Mouse (Mus musculus): ENCODE measurements around the gene Maneal. TPM values are rescaled to one million over a fixed set of nuclear protein-coding genes. Genes with fewer than 3 reads are reported as not detected.

The Maneal gene
- total and polyA plus RNA-seq, 2 experiments from 2014 or later, result 9.4 to 56.9 TPM

DNA sequence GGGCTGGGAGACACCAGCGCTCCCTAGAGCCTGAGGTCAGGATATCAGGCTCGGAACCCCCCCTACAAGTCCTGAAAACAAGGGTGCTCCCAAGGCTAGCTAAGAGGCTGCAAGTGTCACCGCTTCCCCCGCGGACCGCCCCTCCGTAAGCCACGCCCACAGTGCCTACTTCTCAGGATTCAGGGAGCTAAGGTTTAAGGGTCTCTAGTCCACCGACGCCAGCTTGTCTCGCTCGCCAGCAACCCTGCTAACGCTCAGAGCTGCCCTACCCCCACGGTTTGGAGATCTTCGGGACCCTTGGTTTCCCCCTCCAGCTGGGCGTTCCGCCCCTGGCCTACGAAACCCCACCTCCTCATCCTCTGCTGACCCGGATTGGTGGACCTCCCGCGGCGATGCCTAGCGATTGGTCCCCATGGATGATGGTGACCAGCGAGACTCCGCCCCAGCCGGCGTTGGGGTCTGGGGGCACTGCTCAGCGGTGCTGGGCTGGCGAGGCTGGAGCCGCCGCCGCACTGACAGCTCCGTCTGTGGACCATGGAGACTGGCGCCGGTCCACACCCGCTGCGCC is 19.5 kb upstream of the Maneal start:
- peak; percentile 95 for ATAC-seq
- Histone ChIP-seq H3K9ac (replicated peaks; ENCODE audit: low read length) (peak overlapping the region; percentile 46), H3K27me3 (ENCODE audit: insufficient read depth, low read length) (peaks cover 10% of the 10 kb centered on the region; the same call in 1 of the 2 replicates), H3K27ac (peak overlapping the region; percentile 70), H3K4me2 (ENCODE audit: low read depth, low read length) (peak overlapping the region; percentile 61), H3K4me1 (ENCODE audit: insufficient read depth, low read length) (no peaks in the 10 kb centered on the region; the same call in 1 of the 2 replicates), H3K9me3 (ENCODE audit: low read length) (no peaks in the 10 kb centered on the region), H3K36me3 (ENCODE audit: insufficient read depth, low read length) (no peaks in the 10 kb centered on the region), H3K4me3 (ENCODE audit: low read length) (peak overlapping the region; percentile 49)
- DNase-seq (ENCODE audit: low spot score), result peak; percentile 95
- under 1% methylated on average over 37 of the region's 37 CpGs for WGBS
- TF ChIP-seq CTCF (IDR thresholded peaks at IDR 0.05; ENCODE audit: low read depth), result peak; percentile 24; the same call in 1 of the 2 replicates

GRCm38 (mm10) chr4:124880599-124880998 is 18.6 kb upstream of the Maneal start, which contains the start of gene Epha10:
Epha10 (plus strand) TSS chr4:124880899.
- Histone ChIP-seq H3K36me3 (ENCODE audit: insufficient read depth, low read length) (no peaks in the 10 kb centered on the region), H3K9me3 (ENCODE audit: low read length) (no peaks in the 10 kb centered on the region), H3K9ac (replicated peaks; ENCODE audit: low read length) (peak within 1 kb of the TSS; percentile 46), H3K4me1 (ENCODE audit: insufficient read depth, low read length) (no peaks in the 10 kb centered on the region; the same call in 1 of the 2 replicates), H3K27me3 (ENCODE audit: insufficient read depth, low read length) (0 out of 2 replicates have a peak, but pooled peaks cover 10% of the 10 kb centered on the region), H3K27ac (peak within 1 kb of the TSS; percentile 70), H3K4me2 (ENCODE audit: low read depth, low read length) (peak within 1 kb of the TSS; percentile 61), H3K4me3 (ENCODE audit: low read length) (peak within 1 kb of the TSS; percentile 49)
- 2% methylated on average over 11 of the region's 11 CpGs for WGBS
- no peak for TF ChIP-seq CTCF (IDR thresholded peaks at IDR 0.05; ENCODE audit: low read depth)
- DNase-seq (ENCODE audit: low spot score) (no peak), ATAC-seq (no peak)

DNA sequence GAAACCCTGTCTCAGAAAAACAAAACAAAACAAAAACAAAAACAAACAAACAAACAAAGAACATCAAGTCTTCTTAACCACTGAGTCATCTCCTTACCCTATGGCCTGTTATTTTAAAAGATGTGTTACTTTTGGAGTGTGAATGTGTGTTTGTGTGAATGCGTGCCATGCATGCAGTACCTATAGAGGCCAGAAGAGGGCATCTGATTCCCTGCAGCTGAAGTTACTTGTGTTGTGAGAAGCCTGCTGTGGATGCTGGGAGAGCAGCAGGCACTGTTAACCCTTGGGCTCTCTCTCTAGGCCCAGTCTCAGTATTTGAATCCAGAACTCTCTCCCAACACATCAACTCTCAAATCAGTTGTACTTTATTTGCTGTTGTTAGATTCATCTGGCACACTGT is 10.7 kb upstream of the Maneal start:
- Histone ChIP-seq H3K27ac (no peak overlapping the region), H3K4me2 (ENCODE audit: low read depth, low read length) (no peak overlapping the region), H3K36me3 (ENCODE audit: insufficient read depth, low read length) (no peaks in the 10 kb centered on the region), H3K9me3 (ENCODE audit: low read length) (no peaks in the 10 kb centered on the region), H3K4me3 (ENCODE audit: low read length) (no peak overlapping the region), H3K4me1 (ENCODE audit: insufficient read depth, low read length) (no peaks in the 10 kb centered on the region), H3K9ac (replicated peaks; ENCODE audit: low read length) (no peak overlapping the region), H3K27me3 (ENCODE audit: insufficient read depth, low read length) (no peaks in the 10 kb centered on the region)
- DNase-seq (ENCODE audit: low spot score) (no peak), ATAC-seq (no peak)
- WGBS, result 94% methylated on average over 1 of the region's 1 CpGs
- TF ChIP-seq CTCF (IDR thresholded peaks at IDR 0.05; ENCODE audit: low read depth), result peak; percentile 62

- H3K4me3 ChIP-seq (ENCODE audit: low read length), result peak overlapping the region; percentile 55
- H3K9ac ChIP-seq (replicated peaks; ENCODE audit: low read length), result peak overlapping the region; percentile 67; the same call in 1 of the 2 replicates
- peak overlapping the region; percentile 82 for H3K4me2 ChIP-seq (ENCODE audit: low read depth, low read length)
- no peaks in the 10 kb centered on the region for H3K9me3 ChIP-seq (ENCODE audit: low read length)
- ATAC-seq (no peak), DNase-seq (ENCODE audit: low spot score) (peak; percentile 61)
- no peaks in the 10 kb centered on the region for H3K27me3 ChIP-seq (ENCODE audit: insufficient read depth, low read length)
- H3K4me1 ChIP-seq (ENCODE audit: insufficient read depth, low read length), result peaks cover 13% of the 10 kb centered on the region
- no peak for TF ChIP-seq CTCF (IDR thresholded peaks at IDR 0.05; ENCODE audit: low read depth)
- H3K36me3 ChIP-seq (ENCODE audit: insufficient read depth, low read length), result peaks cover 25% of the 10 kb centered on the region
- H3K27ac ChIP-seq, result no peak overlapping the region
- WGBS, result 17% methylated on average over 7 of the region's 7 CpGs
Observed at GRCm38 (mm10) chr4:124860446-124860845, 1.5 kb downstream of the Maneal start.

- TF ChIP-seq CTCF (IDR thresholded peaks at IDR 0.05; ENCODE audit: low read depth), result no peak
- H3K9ac ChIP-seq (replicated peaks; ENCODE audit: low read length), result no peak overlapping the region
- no peaks in the 10 kb centered on the region for H3K9me3 ChIP-seq (ENCODE audit: low read length)
- H3K36me3 ChIP-seq (ENCODE audit: insufficient read depth, low read length), result peaks cover 38% of the 10 kb centered on the region
- H3K4me1 ChIP-seq (ENCODE audit: insufficient read depth, low read length), result peaks cover 13% of the 10 kb centered on the region
- DNase-seq (ENCODE audit: low spot score) (no peak), ATAC-seq (no peak)
- no peak overlapping the region for H3K4me2 ChIP-seq (ENCODE audit: low read depth, low read length)
- H3K27me3 ChIP-seq (ENCODE audit: insufficient read depth, low read length), result no peaks in the 10 kb centered on the region
- 76% methylated on average over 5 of the region's 5 CpGs for WGBS
- no peak overlapping the region for H3K27ac ChIP-seq
- no peak overlapping the region for H3K4me3 ChIP-seq (ENCODE audit: low read length)
Observed at GRCm38 (mm10) chr4:124858370-124858769, 3.6 kb downstream of the Maneal start.

GRCm38 (mm10) chr4:124856294-124856693 is 5.7 kb downstream of the Maneal start:
- no peak for ATAC-seq
- peaks cover 38% of the 10 kb centered on the region for H3K36me3 ChIP-seq (ENCODE audit: insufficient read depth, low read length)
- no peak overlapping the region for H3K4me2 ChIP-seq (ENCODE audit: low read depth, low read length)
- H3K27ac ChIP-seq, result no peak overlapping the region
- H3K27me3 ChIP-seq (ENCODE audit: insufficient read depth, low read length), result no peaks in the 10 kb centered on the region
- H3K4me1 ChIP-seq (ENCODE audit: insufficient read depth, low read length), result peaks cover 17% of the 10 kb centered on the region
- H3K9ac ChIP-seq (replicated peaks; ENCODE audit: low read length), result no peak overlapping the region
- 91% methylated on average over 8 of the region's 8 CpGs for WGBS
- no peak for TF ChIP-seq CTCF (IDR thresholded peaks at IDR 0.05; ENCODE audit: low read depth)
- DNase-seq (ENCODE audit: low spot score), result no peak
- H3K4me3 ChIP-seq (ENCODE audit: low read length), result no peak overlapping the region
- H3K9me3 ChIP-seq (ENCODE audit: low read length), result no peaks in the 10 kb centered on the region
